Mouse (Mus musculus): ENCODE data around the gene Adrm1.

The Adrm1 gene

GRCm38 (mm10) chr2:180217587-180217986, 46.3 kb downstream of the Adrm1 start:
- DNase-seq (ENCODE audit: low read depth, low spot score) = no peak

- no peak for DNase-seq (ENCODE audit: low read depth, low spot score)
Measured at GRCm38 (mm10) chr2:180218241-180218640, 47.0 kb downstream of the Adrm1 start.

- DNase-seq (ENCODE audit: low read depth, low spot score) = no peak
Measured at GRCm38 (mm10) chr2:180218677-180219076, 47.4 kb downstream of the Adrm1 start.

DNA sequence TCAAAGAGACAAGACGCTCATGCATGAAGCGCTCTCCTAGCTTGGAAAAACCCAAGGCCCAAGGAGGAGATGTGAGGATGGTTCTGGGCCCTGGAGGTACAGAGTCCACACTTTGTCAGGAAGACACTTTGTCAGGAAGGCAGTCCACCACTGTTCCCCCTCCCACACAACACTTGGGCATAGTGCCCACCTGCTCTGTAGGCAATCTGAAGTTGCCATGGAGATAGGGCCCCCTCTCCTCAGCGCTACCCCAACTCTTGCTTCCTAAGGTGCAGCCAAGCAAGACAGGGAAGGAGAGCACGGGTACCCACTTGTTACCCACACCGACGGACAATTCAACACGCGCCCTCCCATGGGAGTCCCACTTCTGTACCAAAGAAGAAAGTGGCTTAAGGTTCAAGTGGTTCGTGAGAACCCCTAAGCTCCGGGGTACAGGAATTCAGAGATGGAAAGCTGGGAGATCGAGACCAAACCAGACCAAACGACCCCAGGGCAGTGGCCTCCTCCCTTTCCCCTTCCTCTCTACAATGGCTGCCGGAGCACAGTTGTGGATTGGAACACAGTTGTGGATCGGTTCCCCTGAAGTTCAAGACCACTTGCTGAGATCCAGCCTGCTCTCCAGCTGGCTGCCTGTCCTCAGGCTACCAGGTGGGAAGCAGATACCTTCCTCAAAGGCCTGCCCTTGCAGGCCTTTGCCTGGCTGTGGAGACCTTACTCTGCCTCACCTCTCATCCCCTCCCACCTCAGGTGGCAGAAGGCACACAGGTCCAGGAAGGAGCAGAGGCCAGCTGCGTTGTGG, 48.1 kb downstream of the Adrm1 start:
- DNase-seq (ENCODE audit: low read depth, low spot score) = no peak

DNA sequence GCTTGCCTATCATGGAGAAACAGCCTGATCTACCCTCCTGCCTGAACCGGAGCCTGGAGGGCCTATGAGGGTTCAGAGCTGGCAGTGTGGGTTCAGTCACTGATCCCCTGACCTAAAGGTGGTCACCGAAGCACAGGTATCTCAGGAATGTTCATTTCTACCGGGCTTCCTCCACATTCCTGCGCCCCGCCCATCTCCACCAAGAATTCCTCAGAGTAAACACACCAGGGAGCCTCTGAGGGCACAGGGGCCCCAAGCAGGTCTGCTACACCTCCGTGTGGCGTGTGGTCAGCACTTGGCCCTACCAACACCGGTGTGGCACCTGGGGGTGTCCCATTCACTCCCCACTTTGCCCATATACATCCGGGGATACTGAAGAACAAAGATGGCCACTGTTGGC, 48.9 kb downstream of the Adrm1 start:
- DNase-seq (ENCODE audit: low read depth, low spot score) = no peak

DNA sequence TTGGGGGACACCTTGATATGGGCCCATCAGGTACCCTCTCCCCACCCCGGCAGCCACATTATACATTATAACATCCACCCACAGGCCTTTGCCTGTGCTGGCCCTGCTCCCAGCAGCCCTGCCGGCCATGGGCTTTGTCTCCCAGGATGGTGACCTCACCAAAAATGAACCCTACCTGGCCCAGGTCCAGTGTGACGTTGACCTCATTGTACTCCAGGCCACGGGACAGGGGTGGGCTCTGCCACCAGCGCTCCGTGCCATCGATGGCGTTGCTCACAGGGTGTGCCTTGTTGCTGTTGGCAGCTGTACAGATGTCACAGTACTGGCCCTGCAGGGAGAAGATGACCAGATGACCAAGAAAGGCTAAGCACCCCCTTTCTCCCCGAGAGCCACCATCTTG, 49.8 kb downstream of the Adrm1 start:
- no peak for DNase-seq (ENCODE audit: low read depth, low spot score)

GRCm38 (mm10) chr2:180222250-180222649, 51.0 kb downstream of the Adrm1 start:
- no peak for DNase-seq (ENCODE audit: low read depth, low spot score)

GRCm38 (mm10) chr2:180224647-180225043, 53.4 kb downstream of the Adrm1 start:
- DNase-seq (ENCODE audit: low read depth, low spot score) = no peak

DNA sequence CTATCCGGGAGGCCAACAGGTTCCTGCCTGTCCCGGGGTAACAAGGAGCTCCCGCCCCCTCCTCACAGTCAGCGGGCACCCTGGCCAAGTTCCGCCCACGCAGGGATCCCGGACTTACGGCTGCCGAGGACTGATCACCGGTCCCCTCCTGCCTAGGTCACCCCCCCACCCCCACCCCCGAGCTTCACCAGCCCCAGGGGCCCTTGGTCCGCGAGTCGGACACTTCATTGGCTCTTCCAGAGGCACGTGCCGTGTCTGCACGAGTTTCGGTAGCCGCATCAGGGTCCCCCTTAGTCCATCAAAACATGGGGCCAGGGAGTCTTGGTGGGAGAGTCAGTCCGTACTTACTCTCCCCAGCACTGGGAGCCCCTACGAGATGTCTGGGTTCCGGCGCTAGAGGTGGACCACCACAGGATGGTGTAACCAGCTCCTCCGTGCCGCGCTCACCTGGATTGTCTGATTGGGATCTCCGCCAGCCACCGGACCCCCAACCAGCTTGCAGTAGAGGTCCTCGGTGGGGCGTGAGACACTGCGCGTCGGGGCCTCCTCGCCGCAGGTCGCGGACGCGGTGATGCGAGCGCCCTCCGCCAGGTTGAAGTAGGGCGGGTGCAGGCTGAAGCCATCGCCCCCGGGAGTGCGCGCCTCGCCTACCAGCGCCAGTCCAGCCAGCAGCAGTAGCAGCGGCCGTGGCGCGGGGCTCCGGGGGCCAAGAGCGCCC, 53.9 kb downstream of the Adrm1 start:
- no peak for DNase-seq (ENCODE audit: low read depth, low spot score)
